Mouse (Mus musculus) neural tube, embryonic 13.5 days (tissue): ENCODE measurements around the gene Gm4559. TPM values are rescaled to one million over a fixed set of nuclear protein-coding genes. Genes with fewer than 3 reads are reported as not detected.
"Not testable (repeated sequence)": the region's sequence is repeated elsewhere in the genome, so short reads cannot be mapped to it uniquely, and the experiment has no call there.

Experiments used
- ATAC-seq: fragments of 200-750 bp; cut with Nextera tagmentation; 2 replicates; pipeline ENCODE4 v1.8.0; 2017; ENCODE audit warnings: low read depth, mild to moderate bottlenecking, moderate TSS enrichment, moderate library complexity
- H3K27ac ChIP-seq: fragments of 300-500 bp; sonication (generic); replicated peaks from 2 replicates; pipeline ENCODE4 v1.5.1; 2015; ENCODE audit warnings: moderate library complexity, mild to moderate bottlenecking, inconsistent platforms
- H3K27me3 ChIP-seq: fragments of 300-500 bp; sonication (generic); 2 replicates; pipeline ENCODE4 v1.6.1; 2015; ENCODE audit warnings: mild to moderate bottlenecking, inconsistent platforms
- H3K36me3 ChIP-seq: fragments of 300-500 bp; sonication (generic); 2 replicates; pipeline ENCODE4 v1.6.1; 2015; ENCODE audit warnings: mild to moderate bottlenecking, inconsistent platforms
- H3K4me1 ChIP-seq: fragments of 300-500 bp; sonication (generic); replicated peaks from 2 replicates; pipeline ENCODE4 v1.6.1; 2015; ENCODE audit warnings: inconsistent platforms
- H3K4me2 ChIP-seq: fragments of 300-500 bp; sonication (generic); 2 replicates; pipeline ENCODE4 v1.6.1; 2015; ENCODE audit warnings: inconsistent platforms, mild to moderate bottlenecking, moderate library complexity
- H3K4me3 ChIP-seq: fragments of 300-500 bp; sonication (generic); 2 replicates; pipeline ENCODE4 v1.5.1; 2015; ENCODE audit warnings: mild to moderate bottlenecking, inconsistent platforms
- H3K9ac ChIP-seq: fragments of 300-500 bp; sonication (generic); 2 replicates; pipeline ENCODE4 v1.6.1; 2015; ENCODE audit warnings: moderate library complexity, mild to moderate bottlenecking, inconsistent platforms
- H3K9me3 ChIP-seq: fragments of 300-500 bp; sonication (generic); 2 replicates; pipeline ENCODE4 v1.6.1; 2016; ENCODE audit warnings: inconsistent platforms
- WGBS: fragments of 180-500 bp; shearing (Covaris S2); methylation state at CpG from one replicate; pipeline ENCODE4 v1.1.7; 2015; 5-methylcytosine and 5-hydroxymethylcytosine counted together
- polyA plus RNA-seq: library from polyadenylated mRNA; unstranded; fragments of >200 nt; fragmentation: Nextera tagmentation; extraction: Ambion mirVana; gene quantifications from 2 replicates; pipeline ENCODE4 v1.2.1, GENCODE M21; 2015

The Gm4559 gene
- polyA plus RNA-seq: not detected in 2 replicates

DNA sequence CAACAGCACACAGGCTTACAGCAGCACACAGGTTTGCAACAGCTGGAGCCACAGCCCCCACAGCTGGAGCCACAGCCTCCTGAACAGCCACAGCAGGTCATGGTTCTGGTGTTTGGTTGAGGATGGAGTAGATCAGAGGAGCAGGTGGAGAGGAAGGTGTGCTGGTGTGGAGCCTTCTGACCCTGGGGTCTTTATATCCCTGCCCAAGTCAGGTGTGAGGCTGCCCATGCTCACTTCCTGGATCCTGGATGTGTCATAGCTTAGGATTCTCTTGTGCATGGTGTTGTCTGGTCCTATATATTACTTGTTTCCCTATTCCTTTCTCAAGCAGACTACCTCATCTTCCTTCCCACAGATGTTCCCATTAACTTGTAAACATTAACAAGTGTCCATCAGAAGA, at the start of gene Gm4559:
Gene Gm4559, minus strand, starts transcription at position 101 of the 400 bp plus-strand sequence.
- not testable (repeated sequence) for H3K9me3 ChIP-seq, H3K27ac ChIP-seq, ATAC-seq, H3K4me1 ChIP-seq, H3K9ac ChIP-seq, H3K27me3 ChIP-seq, H3K36me3 ChIP-seq, H3K4me2 ChIP-seq, H3K4me3 ChIP-seq

DNA sequence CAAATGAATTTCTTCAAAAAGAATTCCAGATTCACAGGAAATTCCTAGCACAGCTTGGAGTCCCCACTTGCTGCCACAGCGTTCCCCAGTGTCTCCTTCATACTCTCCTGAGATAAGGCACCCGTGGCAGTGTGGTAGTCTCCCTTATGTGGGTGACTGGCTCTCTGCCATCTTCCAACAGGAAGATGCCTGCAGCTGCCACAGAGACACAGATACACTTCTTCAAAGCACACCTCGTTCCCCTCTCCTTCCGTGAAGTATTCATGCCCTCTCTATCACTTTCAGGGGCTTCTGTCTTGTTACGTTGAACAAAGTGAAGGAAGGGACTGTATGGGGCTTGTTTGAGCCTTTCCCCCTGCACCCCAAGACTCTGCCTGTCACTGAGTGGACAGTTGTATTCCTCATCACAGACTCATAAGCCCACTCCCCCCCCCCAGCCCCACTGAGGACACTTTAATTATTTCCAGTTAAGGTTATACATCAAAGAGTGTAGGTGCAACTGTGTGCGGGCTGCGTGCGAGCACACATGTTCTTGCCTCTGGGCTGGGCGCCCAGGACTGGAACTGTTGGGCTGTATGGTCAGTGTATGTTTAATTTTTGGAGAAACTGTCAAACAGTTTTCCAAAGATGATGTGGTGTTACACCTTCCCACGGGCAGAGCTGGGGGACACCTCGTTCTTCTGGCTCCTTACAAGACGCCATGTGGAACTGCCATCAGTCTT, 49.4 kb upstream of the Gm4559 start:
- no peak overlapping the region for H3K9ac ChIP-seq
- ATAC-seq: no peak
- no peaks in the 10 kb centered on the region for H3K27me3 ChIP-seq
- no peak overlapping the region for H3K27ac ChIP-seq
- no peaks in the 10 kb centered on the region for H3K9me3 ChIP-seq
- no peak overlapping the region for H3K4me2 ChIP-seq
- 87% methylated on average over 12 of the region's 12 CpGs for WGBS
- no peak overlapping the region for H3K4me3 ChIP-seq
- H3K4me1 ChIP-seq: peaks cover 33% of the 10 kb centered on the region
- H3K36me3 ChIP-seq: no peaks in the 10 kb centered on the region

DNA sequence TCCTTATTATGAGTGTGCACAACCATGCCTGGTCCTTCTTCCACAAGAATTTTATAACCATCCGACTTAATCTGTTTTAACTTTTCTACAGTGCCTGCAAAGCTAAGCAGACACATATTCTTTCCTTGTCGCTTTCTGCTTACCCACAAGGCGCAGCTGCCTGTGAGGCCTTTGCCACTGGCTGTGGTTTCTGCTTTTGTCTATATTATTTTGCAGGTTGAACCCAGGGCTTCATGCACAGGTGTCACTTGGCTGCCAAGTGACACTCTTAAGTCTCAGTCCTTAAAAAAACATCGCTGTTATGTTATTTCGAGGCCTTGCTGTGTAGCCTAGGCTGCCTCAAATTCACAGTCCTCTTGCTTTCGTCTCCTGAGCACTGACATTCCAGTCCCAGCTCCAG, 48.5 kb upstream of the Gm4559 start:
- ATAC-seq: no peak
- Histone ChIP-seq H3K4me1 (peaks cover 34% of the 10 kb centered on the region), H3K4me2 (no peak overlapping the region), H3K9me3 (no peaks in the 10 kb centered on the region), H3K36me3 (no peaks in the 10 kb centered on the region), H3K4me3 (no peak overlapping the region), H3K27ac (0 out of 2 replicates have a peak overlapping the region, but pooled peaks have one; percentile 6), H3K9ac (no peak overlapping the region), H3K27me3 (no peaks in the 10 kb centered on the region)
- WGBS: 93% methylated on average over 6 of the region's 6 CpGs

DNA sequence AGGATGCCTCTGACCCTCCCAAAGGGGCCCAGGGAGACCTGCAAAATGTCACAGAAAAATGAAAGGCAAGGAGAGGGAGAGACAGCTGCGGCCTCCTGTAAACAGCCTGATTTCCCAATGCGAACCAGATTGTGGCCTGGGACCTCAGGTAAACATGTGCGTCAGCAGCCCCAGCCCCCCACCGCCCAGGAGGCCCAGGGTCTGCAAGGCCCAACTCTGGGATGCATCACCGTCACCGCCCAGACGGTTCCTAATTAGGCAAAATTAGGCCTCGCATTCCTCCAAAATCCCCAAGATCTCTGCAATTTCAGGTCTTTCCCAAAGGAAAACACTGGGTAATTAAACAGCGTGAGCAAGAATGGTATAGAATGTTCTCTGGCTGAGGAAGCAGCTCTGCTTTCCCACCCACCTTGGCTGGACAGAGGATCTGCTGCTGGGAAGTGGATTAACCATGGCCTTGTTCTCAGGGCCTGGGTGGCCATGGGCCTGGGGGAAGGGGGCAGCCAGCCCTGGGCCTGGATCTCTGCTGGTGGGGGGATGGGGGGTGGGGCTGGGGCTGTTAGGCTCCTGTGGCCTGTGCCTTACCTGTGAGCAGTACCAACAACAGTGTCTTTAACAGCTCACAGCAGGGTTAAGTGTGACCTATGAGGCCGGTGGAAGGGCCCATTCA, 47.6 kb upstream of the Gm4559 start:
- H3K9me3 ChIP-seq, H3K36me3 ChIP-seq, H3K27me3 ChIP-seq, H3K9ac ChIP-seq, H3K4me2 ChIP-seq, H3K4me3 ChIP-seq, ATAC-seq: not testable (repeated sequence)
- 55% methylated on average over 4 of the region's 10 CpGs for WGBS
- Histone ChIP-seq H3K27ac (peak overlapping the region; percentile 33; the same call in 1 of the 2 replicates), H3K4me1 (peaks cover 34% of the 10 kb centered on the region)

DNA sequence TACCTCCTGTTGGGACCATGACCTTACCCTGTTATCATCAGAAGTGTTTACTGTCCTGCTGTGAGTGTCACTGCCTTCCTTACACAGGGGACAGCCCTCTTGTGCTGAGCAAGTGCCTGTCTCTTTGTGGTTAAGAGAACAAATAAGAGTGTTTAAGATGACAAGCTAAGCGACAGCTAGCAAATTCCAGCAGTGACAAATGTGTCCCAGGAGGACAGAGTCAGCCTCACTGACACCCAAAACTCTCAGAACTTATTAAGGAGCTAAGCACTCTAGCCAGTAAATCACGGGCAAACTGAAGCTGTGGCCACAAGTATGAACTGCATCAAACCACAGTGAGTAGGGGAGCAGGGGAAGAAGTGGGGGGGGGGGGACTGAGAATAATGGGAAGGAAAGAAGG, 46.7 kb upstream of the Gm4559 start:
- peak overlapping the region; percentile 33 for H3K27ac ChIP-seq
- no peak overlapping the region for H3K4me3 ChIP-seq
- no peak for ATAC-seq
- H3K9me3 ChIP-seq: no peaks in the 10 kb centered on the region
- H3K4me1 ChIP-seq: peaks cover 34% of the 10 kb centered on the region
- H3K4me2 ChIP-seq: no peak overlapping the region
- 30% methylated on average over 2 of the region's 2 CpGs for WGBS
- H3K36me3 ChIP-seq: no peaks in the 10 kb centered on the region
- H3K9ac ChIP-seq: no peak overlapping the region
- no peaks in the 10 kb centered on the region for H3K27me3 ChIP-seq

DNA sequence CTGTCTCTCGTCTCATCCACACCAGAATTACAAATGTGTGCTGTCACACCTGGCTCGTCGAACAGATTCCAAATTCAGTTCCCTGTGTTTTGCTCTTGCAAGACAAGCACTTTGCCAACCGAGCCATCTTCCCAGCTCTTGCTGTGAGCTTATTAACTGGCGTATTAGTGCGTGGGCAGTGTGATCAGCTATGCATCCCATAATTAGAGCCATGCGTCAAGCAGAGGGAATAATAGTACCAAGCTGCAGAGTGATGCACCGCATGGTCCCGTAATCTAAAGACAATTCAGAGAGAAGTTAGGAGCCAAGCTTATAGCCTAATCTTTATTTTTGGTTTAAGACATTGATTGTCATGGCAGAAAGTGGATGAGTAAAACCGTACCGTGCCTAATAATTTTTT, 45.0 kb upstream of the Gm4559 start:
- H3K27me3 ChIP-seq: no peaks in the 10 kb centered on the region
- no peaks in the 10 kb centered on the region for H3K9me3 ChIP-seq
- peaks cover 47% of the 10 kb centered on the region for H3K4me1 ChIP-seq
- ATAC-seq: no peak
- no peak overlapping the region for H3K4me3 ChIP-seq
- no peaks in the 10 kb centered on the region for H3K36me3 ChIP-seq
- peak overlapping the region; percentile 82 for H3K27ac ChIP-seq
- H3K4me2 ChIP-seq: no peak overlapping the region
- 60% methylated on average over 11 of the region's 11 CpGs for WGBS
- no peak overlapping the region for H3K9ac ChIP-seq

DNA sequence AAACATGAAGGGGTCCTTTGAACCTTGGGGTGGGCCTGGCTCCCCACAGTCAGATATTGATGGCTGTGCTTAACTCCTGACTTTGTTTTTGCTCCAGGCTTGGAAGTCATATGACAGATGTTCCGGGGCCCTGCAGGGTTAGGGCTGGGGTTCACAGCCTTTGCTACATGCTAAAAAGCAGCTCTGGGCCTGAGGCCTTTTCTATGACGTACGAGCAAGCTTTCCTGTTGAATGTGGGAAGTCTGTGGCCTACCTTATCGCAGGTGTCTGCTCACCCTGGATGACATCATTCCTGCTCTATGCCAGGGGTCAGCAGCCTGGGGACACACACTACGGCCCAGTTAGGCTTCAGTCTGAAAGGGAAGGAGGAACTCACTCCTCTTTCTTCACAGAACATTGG, 43.1 kb upstream of the Gm4559 start:
- no peak for ATAC-seq
- H3K36me3 ChIP-seq: no peaks in the 10 kb centered on the region

DNA sequence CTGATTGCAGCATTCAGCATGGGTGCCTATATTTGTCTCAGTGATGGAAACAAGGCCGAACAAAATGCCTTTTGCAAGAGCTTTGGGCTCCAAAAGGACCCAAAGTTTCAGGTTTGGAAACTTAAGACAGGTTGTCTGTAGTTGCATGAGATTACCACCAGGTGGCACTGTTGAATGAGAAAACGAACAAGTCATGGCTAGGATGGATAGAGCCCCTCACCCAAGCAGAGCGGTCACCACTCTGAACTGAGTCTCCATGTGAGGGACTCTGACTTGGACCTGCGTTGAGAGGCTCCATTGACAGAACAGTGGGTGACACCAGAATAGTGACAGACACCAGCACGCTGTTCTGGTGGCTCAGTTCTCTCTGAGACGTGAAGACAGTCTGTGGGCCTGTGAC, 42.4 kb upstream of the Gm4559 start:
- no peaks in the 10 kb centered on the region for H3K27me3 ChIP-seq
- ATAC-seq: 0 out of 2 replicates have a peak, but pooled peaks have one; percentile 29
- H3K4me2 ChIP-seq: no peak overlapping the region
- 52% methylated on average over 6 of the region's 6 CpGs for WGBS
- H3K4me1 ChIP-seq: peaks cover 48% of the 10 kb centered on the region
- no peaks in the 10 kb centered on the region for H3K9me3 ChIP-seq
- no peak overlapping the region for H3K4me3 ChIP-seq
- no peaks in the 10 kb centered on the region for H3K36me3 ChIP-seq
- no peak overlapping the region for H3K27ac ChIP-seq
- H3K9ac ChIP-seq: no peak overlapping the region

More for the DNA sequence above, 43.1 kb upstream of the Gm4559 start:
- Histone ChIP-seq H3K27ac (no peak overlapping the region), H3K9ac (no peak overlapping the region), H3K4me1 (peaks cover 52% of the 10 kb centered on the region), H3K27me3 (no peaks in the 10 kb centered on the region), H3K9me3 (no peaks in the 10 kb centered on the region), H3K4me2 (no peak overlapping the region), H3K4me3 (no peak overlapping the region)
- WGBS: 72% methylated on average over 5 of the region's 5 CpGs

DNA sequence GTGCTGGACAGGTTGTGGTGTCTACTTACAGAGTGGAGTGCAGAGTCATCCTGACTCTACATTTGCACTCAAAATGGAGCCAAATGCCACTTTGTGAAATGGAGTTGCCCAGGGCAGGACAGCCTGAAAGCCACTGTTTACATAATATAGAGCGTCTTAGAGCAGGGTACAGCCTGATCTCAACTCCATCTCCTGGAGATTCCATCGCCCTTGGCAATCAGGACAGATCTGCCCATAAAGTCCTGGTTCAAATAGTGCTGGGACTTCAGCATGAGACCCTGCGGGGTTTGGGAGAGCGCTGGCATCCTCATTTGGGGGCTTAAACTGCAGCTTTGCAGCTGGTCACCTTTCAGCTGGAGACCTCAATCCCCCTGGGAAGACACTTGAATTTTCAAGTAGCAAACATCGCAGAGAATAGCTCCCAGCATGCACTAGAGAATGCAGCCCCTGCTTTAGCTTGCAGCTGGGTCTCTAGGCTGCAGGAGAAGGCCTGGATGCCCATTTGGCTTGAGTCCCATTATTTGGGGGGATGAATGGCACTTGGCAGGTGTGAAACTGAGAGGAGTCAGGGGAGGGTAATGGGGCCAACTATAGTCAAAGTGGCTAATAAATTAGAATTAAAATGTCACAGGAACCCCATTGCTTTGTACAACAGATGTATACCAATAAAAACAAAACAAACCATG, 40.6 kb upstream of the Gm4559 start:
- 0 out of 2 replicates have a peak overlapping the region, but pooled peaks have one; percentile 4 for H3K27ac ChIP-seq

DNA sequence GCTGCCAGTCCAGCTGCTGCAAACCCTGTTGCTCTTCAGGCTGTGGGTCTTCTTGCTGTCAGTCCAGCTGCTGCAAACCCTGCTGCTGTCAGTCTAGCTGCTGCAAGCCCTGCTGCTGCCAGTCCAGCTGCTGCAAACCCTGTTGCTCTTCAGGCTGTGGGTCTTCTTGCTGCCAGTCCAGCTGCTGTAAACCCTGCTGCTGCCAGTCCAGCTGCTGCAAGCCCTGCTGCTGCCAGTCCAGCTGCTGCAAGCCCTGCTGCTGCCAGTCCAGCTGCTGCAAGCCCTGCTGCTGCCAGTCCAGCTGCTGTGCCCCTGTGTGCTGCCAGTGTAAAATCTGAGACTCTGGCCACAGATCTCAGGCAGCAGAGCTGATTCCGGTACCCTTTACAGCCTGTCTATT, 29.8 kb upstream of the Gm4559 start:
- not testable (repeated sequence) for H3K27ac ChIP-seq, H3K27me3 ChIP-seq, ATAC-seq, H3K4me1 ChIP-seq, H3K9me3 ChIP-seq, H3K4me2 ChIP-seq, H3K36me3 ChIP-seq, H3K4me3 ChIP-seq, H3K9ac ChIP-seq
- WGBS: 81% methylated on average over 1 of the region's 1 CpGs

More for the DNA sequence above, 40.6 kb upstream of the Gm4559 start:
- peaks cover 31% of the 10 kb centered on the region for H3K4me1 ChIP-seq
- H3K27me3 ChIP-seq: no peaks in the 10 kb centered on the region
- no peaks in the 10 kb centered on the region for H3K36me3 ChIP-seq
- no peak overlapping the region for H3K4me2 ChIP-seq
- 28% methylated on average over 5 of the region's 5 CpGs for WGBS
- ATAC-seq: peak; percentile 72
- H3K9me3 ChIP-seq: no peaks in the 10 kb centered on the region
- H3K4me3 ChIP-seq: no peak overlapping the region
- no peak overlapping the region for H3K9ac ChIP-seq

DNA sequence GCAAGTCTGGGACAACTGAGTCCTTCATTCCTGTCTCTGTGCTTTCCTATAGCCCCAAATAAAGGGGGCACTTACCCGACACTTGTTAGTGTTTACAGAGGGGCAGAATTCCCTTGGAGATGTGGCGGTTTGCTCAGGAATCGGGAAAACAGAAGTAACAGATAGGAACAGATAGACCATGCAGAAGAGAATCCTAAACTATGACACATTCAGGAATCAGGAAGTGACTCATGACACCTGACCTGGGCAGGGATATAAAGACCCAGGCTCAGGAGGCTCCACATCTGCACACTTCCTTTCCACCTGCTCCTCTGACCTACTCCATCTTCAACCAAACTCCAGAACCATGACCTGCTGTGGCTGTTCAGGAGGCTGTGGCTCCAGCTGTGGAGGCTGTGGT, 29.1 kb upstream of the Gm4559 start, which contains the start of gene Krtap5-4:
Gene Krtap5-4, plus strand, starts transcription at position 301 of the 400 bp plus-strand sequence.
- Histone ChIP-seq H3K9ac (no peak within 1 kb of the TSS), H3K9me3 (no peaks in the 10 kb centered on the region), H3K36me3 (no peaks in the 10 kb centered on the region), H3K4me3 (no peak within 1 kb of the TSS), H3K27ac (no peak within 1 kb of the TSS), H3K4me2 (no peak within 1 kb of the TSS), H3K4me1 (no peaks in the 10 kb centered on the region), H3K27me3 (peaks cover 3% of the 10 kb centered on the region; the same call in 1 of the 2 replicates)
- no peak for ATAC-seq
- WGBS: 50% methylated on average over 3 of the region's 3 CpGs

DNA sequence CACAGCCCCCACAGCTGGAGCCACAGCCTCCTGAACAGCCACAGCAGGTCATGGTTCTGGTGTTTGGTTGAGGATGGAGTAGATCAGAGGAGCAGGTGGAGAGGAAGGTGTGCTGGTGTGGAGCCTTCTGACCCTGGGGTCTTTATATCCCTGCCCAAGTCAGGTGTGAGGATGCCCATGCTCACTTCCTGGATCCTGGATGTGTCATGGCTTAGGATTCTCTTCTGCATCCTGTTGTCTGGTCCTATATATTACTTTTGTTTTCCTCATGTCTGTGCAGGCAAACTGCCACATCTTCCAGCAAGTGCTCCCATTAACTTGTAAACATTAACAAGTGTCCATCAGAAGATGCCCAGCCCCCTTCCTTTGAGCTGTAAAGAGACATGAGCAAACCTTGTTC, 22.9 kb upstream of the Gm4559 start, which contains the start of gene Krtap5-1:
Gene Krtap5-1, minus strand, starts transcription at position 101 of the 400 bp plus-strand sequence.
- H3K36me3 ChIP-seq, H3K9me3 ChIP-seq, H3K4me3 ChIP-seq, ATAC-seq, H3K4me1 ChIP-seq, H3K27ac ChIP-seq, H3K27me3 ChIP-seq, H3K4me2 ChIP-seq, H3K9ac ChIP-seq: not testable (repeated sequence)
